Mouse (Mus musculus) thymus, adult 2 months (tissue): Measurements from ENCODE around the gene Zfp768.

Source experiments
- CTCF ChIP-seq: fragments of 200-500 bp; IDR thresholded peaks from 2 replicates; pipeline ENCODE4 v1.5.1; 2012; ENCODE audit warnings: mild to moderate bottlenecking, control low read depth, low read length, moderate library complexity, borderline replicate concordance; ENCODE audit not compliant: control insufficient read depth, poor library complexity, insufficient read depth; ENCODE audit errors: extremely low read depth
- POLR2A ChIP-seq: fragments of 200-500 bp; IDR thresholded peaks from 2 replicates; pipeline ENCODE4 v1.6.1; 2012; ENCODE audit warnings: mild to moderate bottlenecking, low read length, control low read depth, moderate library complexity; ENCODE audit not compliant: control insufficient read depth, poor library complexity, insufficient read depth; ENCODE audit errors: extremely low read depth

DNA sequence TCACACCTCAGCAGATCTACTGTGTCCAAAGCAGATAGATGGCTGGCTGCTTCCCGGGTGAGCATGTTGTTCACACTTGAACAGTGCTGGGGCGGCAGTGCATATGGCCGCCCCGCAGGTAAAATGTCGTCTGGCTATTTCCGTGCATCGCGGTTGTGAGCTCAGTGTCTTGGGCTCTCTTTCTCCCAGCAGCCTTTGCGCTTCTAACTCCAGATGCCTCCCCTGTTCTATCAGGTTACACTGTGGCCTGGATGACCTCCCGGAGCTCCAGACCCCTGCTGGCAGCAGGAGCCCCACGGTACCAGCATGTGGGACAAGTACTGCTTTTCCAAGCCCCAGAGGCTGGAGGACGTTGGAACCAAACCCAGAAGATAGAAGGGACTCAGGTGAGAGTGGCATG is 35.4 kb downstream of the Zfp768 start:
- TF ChIP-seq CTCF (no peak), POLR2A (no peak)
